Mouse (Mus musculus): Measurements from ENCODE around the gene Gm21149.
"Not testable (repeated sequence)": the region's sequence is repeated elsewhere in the genome, so short reads cannot be mapped to it uniquely, and the experiment has no call there.

GRCm38 (mm10) chr5:15498350-15498749, 22.0 kb upstream of the Gm21149 start:
- TF ChIP-seq CTCF (IDR thresholded peaks at IDR 0.05; ENCODE audit: control insufficient read depth, insufficient read depth, insufficient replicate concordance, low read depth, low read length); POLR2A (IDR thresholded peaks at IDR 0.05; ENCODE audit: control insufficient read depth, low read depth, low read length): not testable (repeated sequence)

Data from testis, adult 2 months (tissue).